Mouse (Mus musculus) ovary, adult 2 months (tissue): ENCODE data around the gene Dis3l2. TPM values are rescaled to one million over a fixed set of nuclear protein-coding genes. Genes with fewer than 3 reads are reported as not detected.

Experiments
- polyA plus RNA-seq: library from polyadenylated mRNA; depleted of rRNA; stranded (reverse); fragments of >200 nt; gene quantifications from 2 replicates; pipeline ENCODE4 v1.2.3, GENCODE M21; 2012; rRNA removed

Dis3l2 gene
- 20.7 and 22.9 TPM in 2 replicates for polyA plus RNA-seq

DNA sequence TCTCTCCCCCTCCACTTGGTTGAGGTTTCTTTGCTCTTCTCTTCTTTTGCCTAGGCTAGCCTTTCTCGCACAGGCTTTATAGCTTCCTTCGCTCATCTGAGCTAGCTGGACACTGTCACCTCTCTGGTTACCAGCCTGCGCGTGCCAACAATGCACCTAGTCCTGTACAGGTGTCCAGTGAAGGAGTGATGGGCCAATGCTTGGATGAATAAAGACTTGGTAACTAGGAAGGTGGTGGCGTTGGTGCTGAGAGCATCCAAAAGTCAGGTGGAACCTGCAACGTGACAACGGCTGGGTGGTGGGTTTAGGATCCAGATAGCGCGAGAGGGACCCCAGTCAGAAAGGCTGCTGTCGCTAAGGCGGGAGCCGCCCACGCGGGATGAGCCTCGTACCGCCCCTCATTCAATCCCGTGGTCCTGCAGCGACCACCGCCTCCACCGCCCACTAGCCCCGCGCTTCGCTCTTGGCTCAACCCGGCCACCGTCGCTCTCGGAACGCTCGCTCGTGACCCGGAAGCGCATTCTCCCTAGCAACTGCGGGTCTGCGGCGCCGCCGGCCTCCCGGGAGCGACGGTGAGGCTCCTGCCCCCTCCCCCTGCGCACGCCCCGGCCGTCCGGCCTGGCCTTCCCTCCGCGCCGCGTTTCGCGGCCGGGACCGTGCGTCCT lies at the start of gene Dis3l2:
Dis3l2 (plus strand) TSS at position 509 of the 665 bp plus-strand sequence.

DNA sequence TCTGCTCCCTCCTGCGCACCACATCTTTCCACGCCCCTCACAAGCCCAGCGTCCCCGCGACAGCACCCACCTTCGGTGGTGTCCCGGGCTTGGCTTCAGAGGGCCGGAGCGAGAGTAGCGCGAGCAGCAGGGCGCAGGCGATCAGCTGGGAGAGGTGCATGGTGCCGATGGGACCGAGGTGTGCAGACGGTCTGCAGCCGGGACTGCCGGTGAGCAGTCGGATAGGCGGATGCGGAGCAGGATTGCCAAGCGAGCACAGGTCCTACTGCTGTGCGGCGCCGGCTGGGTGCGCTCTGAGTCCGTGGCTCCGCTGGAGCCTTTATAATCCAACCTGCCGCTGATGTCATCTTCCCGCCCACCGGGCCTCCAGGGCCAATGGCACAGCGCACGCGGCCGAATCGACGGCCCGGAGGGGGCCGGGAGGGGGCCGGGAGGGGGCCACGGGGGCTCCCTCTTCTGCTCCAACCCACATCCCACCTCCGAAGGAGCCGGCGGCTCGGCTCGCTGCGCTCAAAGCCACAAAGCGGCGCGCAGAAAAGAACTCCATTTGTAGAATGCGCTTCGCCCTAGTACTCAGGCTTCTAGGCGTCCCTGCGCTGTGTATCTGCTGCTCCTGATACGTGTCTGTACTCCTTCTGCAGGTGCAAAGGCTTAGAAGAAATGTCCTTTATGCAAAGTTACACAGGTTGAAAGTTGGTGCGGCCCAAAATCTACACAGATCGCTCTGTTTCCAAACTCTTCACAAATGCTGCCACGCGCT lies 33.1 kb upstream of the Dis3l2 start, which contains the start of gene Nppc:
Nppc (minus strand) TSS at position 293 of the 760 bp plus-strand sequence.

DNA sequence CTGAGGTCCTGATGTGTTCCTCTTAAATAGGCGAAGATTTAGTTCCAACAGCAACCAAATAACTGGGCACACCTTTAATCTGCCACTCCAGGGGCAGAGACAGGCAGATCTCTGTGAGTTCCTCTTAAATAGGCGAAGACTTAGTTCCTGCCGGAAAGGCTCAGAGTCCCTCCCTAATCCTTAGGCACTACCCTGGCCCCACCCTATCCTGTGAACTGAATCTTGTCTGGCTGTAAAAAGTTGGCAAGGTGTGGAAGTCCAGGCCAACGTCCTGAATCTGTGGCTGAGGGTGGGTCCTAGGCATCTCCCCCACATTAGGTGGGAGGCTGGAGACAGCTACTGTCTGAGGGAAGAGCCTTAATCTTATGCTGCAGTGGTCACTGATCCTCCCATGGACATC lies 386.2 kb downstream of the Dis3l2 start, which contains the start of gene Alppl2:
Alppl2 (minus strand) TSS at position 101 of the 400 bp plus-strand sequence.

Other genes starting within 250 kb of the Dis3l2 start
- 1,236 and 2,236 TPM in 2 replicates for gene Ptma, start 177.1 kb upstream of the Dis3l2 start, polyA plus RNA-seq
- gene Pde6d, start 121.2 kb upstream of the Dis3l2 start, polyA plus RNA-seq, result 18.4 and 21.8 TPM in 2 replicates
- gene Cops7b, start 120.9 kb upstream of the Dis3l2 start, polyA plus RNA-seq, result 31.6 and 35.9 TPM in 2 replicates
- gene Nppc, start 33.2 kb upstream of the Dis3l2 start, polyA plus RNA-seq, result 48.2 and 65.7 TPM in 2 replicates